Mouse (Mus musculus) intestine, embryonic 14.5 days (tissue): ENCODE results near the gene Wrap73. TPM values are rescaled to one million over a fixed set of nuclear protein-coding genes. Genes with fewer than 3 reads are reported as not detected.

ENCODE experiments used
- ATAC-seq: fragments of 200-750 bp; cut with Nextera tagmentation; replicated peaks from 2 replicates; pipeline ENCODE4 v1.8.0; 2017; ENCODE audit warnings: low read depth, moderate number of reproducible peaks, moderate TSS enrichment, moderate library complexity; ENCODE audit not compliant: low FRiP score, low TSS enrichment
- DNase-seq: peaks from one replicate; pipeline ENCODE4 v3.0.0-alpha.2; 2018; ENCODE audit warnings: low spot score
- H3K27ac ChIP-seq: fragments of 300-500 bp; sonication (generic); 2 replicates; pipeline ENCODE4 v1.5.1; 2014; ENCODE audit warnings: low read depth, mild to moderate bottlenecking, control low read depth
- H3K27me3 ChIP-seq: fragments of 300-500 bp; sonication (generic); replicated peaks from 2 replicates; pipeline ENCODE4 v1.6.1; 2014; ENCODE audit warnings: low read length, control low read depth; ENCODE audit not compliant: control insufficient read depth, insufficient read depth
- H3K36me3 ChIP-seq: fragments of 300-500 bp; sonication (generic); 2 replicates; pipeline ENCODE4 v1.6.1; 2014; ENCODE audit warnings: low read length, control low read depth; ENCODE audit not compliant: control insufficient read depth, insufficient read depth
- H3K4me1 ChIP-seq: fragments of 300-500 bp; sonication (generic); replicated peaks from 2 replicates; pipeline ENCODE4 v1.6.1; 2014; ENCODE audit warnings: low read length, control low read depth, mixed read lengths; ENCODE audit not compliant: control insufficient read depth, insufficient read depth
- H3K4me2 ChIP-seq: fragments of 300-500 bp; sonication (generic); 2 replicates; pipeline ENCODE4 v1.6.1; 2014; ENCODE audit warnings: low read length
- H3K4me3 ChIP-seq: fragments of 300-500 bp; sonication (generic); 2 replicates; pipeline ENCODE4 v1.5.1; 2014; ENCODE audit warnings: low read depth, low read length, control low read depth, mixed read lengths
- H3K9ac ChIP-seq: fragments of 300-500 bp; sonication (generic); 2 replicates; pipeline ENCODE4 v1.6.1; 2014; ENCODE audit warnings: mild to moderate bottlenecking, low read length
- H3K9me3 ChIP-seq: fragments of 300-500 bp; sonication (generic); 2 replicates; pipeline ENCODE4 v1.6.1; 2016; ENCODE audit warnings: low read length, control low read depth; ENCODE audit not compliant: control insufficient read depth
- WGBS: fragments of 180-500 bp; shearing (Covaris S2); extraction: QIAGEN DNeasy Blood & Tissue Kit; methylation state at CpG from one replicate; pipeline ENCODE4 v1.1.7; 2014; 5-methylcytosine and 5-hydroxymethylcytosine counted together
- polyA plus RNA-seq: library from polyadenylated mRNA; unstranded; fragments of >200 nt; fragmentation: Nextera tagmentation; extraction: Ambion mirVana; gene quantifications from 2 replicates; pipeline ENCODE4 v1.2.1, GENCODE M21; 2014

Wrap73 gene
- polyA plus RNA-seq, 1 experiment from 2014 or later = 32.7 TPM

DNA sequence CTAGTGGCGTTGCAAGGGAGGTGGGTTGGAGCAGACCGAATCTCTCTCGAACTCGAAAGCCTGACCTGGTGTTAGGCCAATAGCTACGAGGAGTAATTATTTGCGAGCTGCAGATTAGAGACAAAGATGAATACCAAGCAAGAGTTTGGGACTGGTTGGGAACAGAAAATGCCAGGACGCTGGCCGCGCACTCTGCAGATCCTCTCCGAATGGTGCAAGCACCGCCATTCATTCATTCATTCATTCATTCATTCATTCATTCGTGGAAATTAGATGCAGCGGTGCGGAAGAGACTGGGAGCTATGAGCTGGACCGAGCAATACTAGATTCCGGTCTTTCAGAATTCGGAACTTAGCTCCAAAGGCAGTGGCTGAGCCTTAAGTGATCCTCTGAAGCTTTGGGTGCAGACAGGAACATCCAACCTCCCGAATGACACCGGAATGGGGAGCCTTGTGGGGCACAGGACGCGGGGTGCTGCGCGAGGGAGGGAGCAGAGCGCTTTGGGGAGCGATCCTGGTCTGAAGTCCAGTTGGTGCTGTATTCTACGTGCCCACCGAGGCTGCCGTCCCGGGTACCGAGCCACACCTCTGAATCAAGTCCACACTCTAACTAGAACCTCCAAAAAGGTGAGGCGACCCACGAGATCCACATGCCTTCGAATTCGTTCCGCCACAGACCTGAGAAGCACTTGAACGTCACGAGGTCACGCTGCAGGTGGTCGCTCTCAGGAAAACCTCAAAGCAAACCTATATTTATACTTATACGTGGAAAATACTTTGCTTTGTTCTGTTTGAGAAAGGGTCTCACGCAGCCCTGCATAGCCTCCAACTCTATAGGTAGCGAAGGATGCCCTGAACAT is 934 bp upstream of the Wrap73 start:
- Histone ChIP-seq H3K4me3 (0 out of 2 replicates have a peak overlapping the region, but pooled peaks have one; percentile 85), H3K4me1 (peaks cover 4% of the 10 kb centered on the region; the same call in 1 of the 2 replicates), H3K9me3 (no peaks in the 10 kb centered on the region), H3K9ac (no peak overlapping the region), H3K36me3 (peaks cover 3% of the 10 kb centered on the region), H3K27me3 (peaks cover 56% of the 10 kb centered on the region), H3K27ac (no peak overlapping the region), H3K4me2 (peak overlapping the region; percentile 92; the same call in 1 of the 2 replicates)
- ATAC-seq (no peak), DNase-seq (peak; percentile 65)
- WGBS = 2% methylated on average over 42 of the region's 42 CpGs

DNA sequence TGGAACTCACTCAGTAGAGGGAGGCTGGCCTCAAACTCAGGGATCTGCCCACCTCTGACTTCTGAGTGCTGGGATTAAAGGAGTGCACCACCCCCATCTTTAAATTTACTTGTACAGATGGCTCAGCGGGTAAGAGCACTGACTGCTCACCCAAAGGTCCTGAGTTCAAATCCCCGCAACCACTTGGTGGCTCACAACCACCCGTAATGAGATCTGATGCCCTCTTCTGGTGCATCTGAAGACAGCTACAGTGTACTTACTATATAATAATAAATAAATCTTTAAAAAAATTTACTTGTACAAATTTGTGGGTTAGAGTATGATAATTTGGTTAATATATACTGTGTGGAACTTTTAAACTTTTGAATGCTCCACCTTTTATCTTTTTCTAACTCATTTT is 2.5 kb downstream of the Wrap73 start:
- no peak overlapping the region for H3K9ac ChIP-seq
- H3K36me3 ChIP-seq = peaks cover 17% of the 10 kb centered on the region
- H3K4me1 ChIP-seq = peaks cover 4% of the 10 kb centered on the region; the same call in 1 of the 2 replicates
- WGBS = 78% methylated on average over 3 of the region's 3 CpGs
- H3K4me2 ChIP-seq = no peak overlapping the region
- no peak overlapping the region for H3K27ac ChIP-seq
- DNase-seq (no peak), ATAC-seq (no peak)
- no peaks in the 10 kb centered on the region for H3K9me3 ChIP-seq
- H3K27me3 ChIP-seq = peaks cover 23% of the 10 kb centered on the region
- no peak overlapping the region for H3K4me3 ChIP-seq

DNA sequence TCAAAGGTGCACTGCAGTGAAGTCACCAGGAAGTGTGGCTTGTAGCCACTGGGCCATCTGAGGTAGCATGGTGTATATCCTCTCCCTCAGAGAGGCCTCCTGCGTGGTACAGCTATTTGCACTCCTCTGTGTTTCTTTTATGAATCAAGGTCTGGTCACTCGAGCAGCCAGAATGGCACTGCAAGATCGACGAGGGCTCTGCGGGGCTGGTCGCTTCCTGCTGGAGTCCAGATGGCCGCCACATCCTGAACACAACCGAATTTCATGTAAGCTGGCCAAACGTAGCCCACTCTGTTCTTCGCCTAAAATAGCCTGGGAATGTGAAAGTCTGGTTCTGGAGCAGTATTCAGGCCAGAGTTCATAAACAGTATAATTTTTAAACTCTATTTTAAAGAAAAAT is 4.2 kb downstream of the Wrap73 start:
- Histone ChIP-seq H3K4me2 (no peak overlapping the region), H3K9ac (no peak overlapping the region), H3K27me3 (peaks cover 7% of the 10 kb centered on the region), H3K9me3 (no peaks in the 10 kb centered on the region), H3K4me3 (no peak overlapping the region), H3K36me3 (peaks cover 31% of the 10 kb centered on the region), H3K27ac (no peak overlapping the region), H3K4me1 (no peaks in the 10 kb centered on the region; the same call in 1 of the 2 replicates)
- WGBS = 77% methylated on average over 10 of the region's 10 CpGs
- DNase-seq = no peak
- no peak for ATAC-seq

GRCm38 (mm10) chr4:154154104-154154503 is 11.9 kb downstream of the Wrap73 start:
- H3K4me3 ChIP-seq = no peak overlapping the region
- no peaks in the 10 kb centered on the region for H3K9me3 ChIP-seq
- no peaks in the 10 kb centered on the region for H3K27me3 ChIP-seq
- no peak overlapping the region for H3K9ac ChIP-seq
- no peak overlapping the region for H3K4me2 ChIP-seq
- H3K27ac ChIP-seq = no peak overlapping the region
- H3K36me3 ChIP-seq = peaks cover 81% of the 10 kb centered on the region
- DNase-seq (no peak), ATAC-seq (no peak)
- WGBS = 72% methylated on average over 11 of the region's 11 CpGs
- no peaks in the 10 kb centered on the region for H3K4me1 ChIP-seq

DNA sequence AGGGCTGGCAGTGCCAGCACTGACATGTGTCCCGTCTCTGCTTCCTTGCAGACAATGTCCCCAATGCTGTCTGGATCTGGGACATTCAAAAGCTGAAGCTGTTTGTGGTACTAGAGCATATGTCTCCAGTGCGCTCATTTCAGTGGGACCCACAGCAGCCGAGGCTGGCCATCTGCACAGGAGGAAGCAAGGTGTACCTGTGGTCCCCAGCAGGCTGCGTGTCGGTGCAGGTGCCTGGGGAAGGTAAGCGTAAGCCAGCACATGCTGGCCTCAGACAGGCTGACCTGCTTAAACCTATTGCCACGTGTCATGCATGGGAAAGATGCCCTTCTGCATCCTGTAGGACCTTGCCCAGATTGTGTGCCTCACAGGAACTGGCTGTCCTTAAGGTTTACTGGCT is 13.9 kb downstream of the Wrap73 start:
- H3K9me3 ChIP-seq = no peaks in the 10 kb centered on the region
- peaks cover 70% of the 10 kb centered on the region for H3K36me3 ChIP-seq
- H3K27ac ChIP-seq = no peak overlapping the region
- no peak overlapping the region for H3K9ac ChIP-seq
- H3K4me3 ChIP-seq = no peak overlapping the region
- ATAC-seq = no peak
- 78% methylated on average over 7 of the region's 7 CpGs for WGBS
- peaks cover 4% of the 10 kb centered on the region; the same call in 1 of the 2 replicates for H3K4me1 ChIP-seq
- no peaks in the 10 kb centered on the region for H3K27me3 ChIP-seq
- DNase-seq = no peak
- no peak overlapping the region for H3K4me2 ChIP-seq

DNA sequence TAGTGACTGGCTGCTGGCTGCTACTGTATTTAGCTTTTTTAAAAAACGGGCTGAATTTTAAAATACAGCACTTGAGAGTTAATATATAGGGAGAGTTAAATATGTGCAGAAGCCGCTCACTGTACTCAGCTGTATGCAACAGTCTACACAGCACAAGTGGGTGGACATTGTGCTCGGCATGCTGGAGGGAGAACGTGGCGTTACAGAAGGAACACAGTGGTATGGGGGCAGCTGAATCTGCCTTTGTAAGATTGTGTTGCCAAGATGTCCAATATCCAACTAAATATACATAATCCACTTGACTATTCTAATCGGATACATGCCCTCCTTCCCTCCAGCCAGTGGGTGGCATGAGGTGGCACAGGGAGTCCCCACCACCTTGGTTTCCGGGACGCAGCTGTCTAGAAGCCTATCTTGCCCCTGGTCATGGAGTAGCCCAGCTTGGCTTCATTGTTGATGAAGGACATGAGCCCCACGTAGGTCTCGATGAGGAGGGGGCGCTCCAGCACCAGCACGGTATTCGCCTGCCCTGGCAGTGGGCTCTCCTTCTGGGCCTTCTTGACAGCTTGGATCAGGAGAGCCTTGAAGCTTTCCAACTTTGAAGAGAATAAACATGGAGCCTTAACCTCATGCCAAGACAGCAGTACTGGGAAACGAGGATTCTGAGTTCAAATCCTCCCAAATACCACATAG is 15.9 kb downstream of the Wrap73 start:
- no peaks in the 10 kb centered on the region for H3K9me3 ChIP-seq
- peaks cover 9% of the 10 kb centered on the region; the same call in 1 of the 2 replicates for H3K4me1 ChIP-seq
- H3K27ac ChIP-seq = no peak overlapping the region
- H3K4me3 ChIP-seq = no peak overlapping the region
- no peaks in the 10 kb centered on the region for H3K27me3 ChIP-seq
- DNase-seq (no peak), ATAC-seq (no peak)
- WGBS = 95% methylated on average over 14 of the region's 14 CpGs
- no peak overlapping the region for H3K4me2 ChIP-seq
- peaks cover 51% of the 10 kb centered on the region for H3K36me3 ChIP-seq
- no peak overlapping the region for H3K9ac ChIP-seq

GRCm38 (mm10) chr4:154159002-154159401 is 16.8 kb downstream of the Wrap73 start:
- H3K27ac ChIP-seq = no peak overlapping the region
- peaks cover 9% of the 10 kb centered on the region; the same call in 1 of the 2 replicates for H3K4me1 ChIP-seq
- H3K9me3 ChIP-seq = no peaks in the 10 kb centered on the region
- DNase-seq (peak; percentile 92), ATAC-seq (peak; percentile 10; the same call in 1 of the 2 replicates)
- H3K9ac ChIP-seq = no peak overlapping the region
- WGBS = 21% methylated on average over 6 of the region's 6 CpGs
- H3K4me3 ChIP-seq = no peak overlapping the region
- no peak overlapping the region for H3K4me2 ChIP-seq
- H3K36me3 ChIP-seq = peaks cover 45% of the 10 kb centered on the region
- H3K27me3 ChIP-seq = no peaks in the 10 kb centered on the region

GRCm38 (mm10) chr4:154159961-154160537 is 17.9 kb downstream of the Wrap73 start:
- Histone ChIP-seq H3K4me3 (peak overlapping the region; percentile 86), H3K9me3 (no peaks in the 10 kb centered on the region), H3K4me2 (peak overlapping the region; percentile 73), H3K27me3 (no peaks in the 10 kb centered on the region), H3K4me1 (peaks cover 9% of the 10 kb centered on the region; the same call in 1 of the 2 replicates), H3K9ac (peak overlapping the region; percentile 67), H3K27ac (peak overlapping the region; percentile 64; the same call in 1 of the 2 replicates), H3K36me3 (peaks cover 37% of the 10 kb centered on the region)
- DNase-seq (peak; percentile 62), ATAC-seq (peak; percentile 30)
- 2% methylated on average over 36 of the region's 47 CpGs for WGBS
